Mouse (Mus musculus): ENCODE measurements around the gene Rnf135. TPM values are rescaled to one million over a fixed set of nuclear protein-coding genes. Genes with fewer than 3 reads are reported as not detected.

Rnf135 gene
- polyA plus RNA-seq, 1 experiment from 2014 or later: 5.0 TPM

GRCm38 (mm10) chr11:80150566-80150965 is 33.1 kb upstream of the Rnf135 start:
- DNase-seq (ENCODE audit: low spot score): no peak

DNA sequence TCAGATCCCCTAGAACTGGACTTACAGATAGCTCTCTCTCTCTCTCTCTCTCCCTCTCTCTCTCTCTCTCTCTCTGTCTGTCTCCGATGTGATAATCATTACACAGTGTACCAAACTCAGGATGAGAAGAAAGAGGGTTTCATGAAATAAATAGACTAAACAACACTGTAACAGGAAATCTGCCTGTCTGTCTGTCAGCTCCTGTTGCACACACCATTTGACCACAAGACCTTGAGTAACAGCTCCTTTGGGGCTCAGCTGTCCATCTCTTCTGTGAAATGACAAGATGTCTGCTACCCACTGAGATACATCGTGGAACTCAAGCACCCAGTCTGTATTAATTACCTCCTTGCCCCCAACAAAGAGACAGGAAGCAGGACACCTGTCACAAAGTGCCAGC is 32.1 kb upstream of the Rnf135 start:
- WGBS: 73% methylated on average over 2 of the region's 2 CpGs
- H3K27me3 ChIP-seq (ENCODE audit: low read depth, poor library complexity, severe bottlenecking): peaks cover 51% of the 10 kb centered on the region

More at GRCm38 (mm10) chr11:80150566-80150965, 33.1 kb upstream of the Rnf135 start:
- WGBS: 86% methylated on average over 5 of the region's 5 CpGs
- peaks cover 11% of the 10 kb centered on the region for H3K4me1 ChIP-seq
- no peaks in the 10 kb centered on the region for H3K36me3 ChIP-seq
- H3K27me3 ChIP-seq (ENCODE audit: low read depth, poor library complexity, severe bottlenecking): peaks cover 41% of the 10 kb centered on the region
- no peak overlapping the region for H3K27ac ChIP-seq
- H3K9me3 ChIP-seq (replicated peaks): no peaks in the 10 kb centered on the region
- H3K4me3 ChIP-seq: no peak overlapping the region

GRCm38 (mm10) chr11:80152376-80152775 is 31.3 kb upstream of the Rnf135 start:
- no peaks in the 10 kb centered on the region for H3K36me3 ChIP-seq
- no peak overlapping the region for H3K27ac ChIP-seq
- DNase-seq (ENCODE audit: low spot score): no peak
- H3K4me1 ChIP-seq: peaks cover 11% of the 10 kb centered on the region
- WGBS: 84% methylated on average over 8 of the region's 8 CpGs
- no peak overlapping the region for H3K4me3 ChIP-seq
- peaks cover 59% of the 10 kb centered on the region for H3K27me3 ChIP-seq (ENCODE audit: low read depth, poor library complexity, severe bottlenecking)
- no peaks in the 10 kb centered on the region for H3K9me3 ChIP-seq (replicated peaks)

More for the DNA sequence above, 32.1 kb upstream of the Rnf135 start:
- Histone ChIP-seq H3K27ac (no peak overlapping the region), H3K4me1 (peaks cover 11% of the 10 kb centered on the region), H3K4me3 (no peak overlapping the region), H3K36me3 (no peaks in the 10 kb centered on the region), H3K9me3 (replicated peaks) (no peaks in the 10 kb centered on the region)
- no peak for DNase-seq (ENCODE audit: low spot score)

- H3K4me3 ChIP-seq: peak within 1 kb of the TSS; percentile 59
- no peaks in the 10 kb centered on the region for H3K36me3 ChIP-seq
- 3% methylated on average over 47 of the region's 47 CpGs for WGBS
- peaks cover 11% of the 10 kb centered on the region for H3K4me1 ChIP-seq
- H3K27me3 ChIP-seq (ENCODE audit: low read depth, poor library complexity, severe bottlenecking): peaks cover 72% of the 10 kb centered on the region
- H3K9me3 ChIP-seq (replicated peaks): no peaks in the 10 kb centered on the region
- H3K27ac ChIP-seq: no peak within 1 kb of the TSS
- peak; percentile 80 for DNase-seq (ENCODE audit: low spot score)
These were observed 29.7 kb upstream of the Rnf135 start, which contains the start of gene Adap2 for GRCm38 (mm10) chr11:80153857-80154495. Adap2 (plus strand) TSS chr11:80154105.

DNA sequence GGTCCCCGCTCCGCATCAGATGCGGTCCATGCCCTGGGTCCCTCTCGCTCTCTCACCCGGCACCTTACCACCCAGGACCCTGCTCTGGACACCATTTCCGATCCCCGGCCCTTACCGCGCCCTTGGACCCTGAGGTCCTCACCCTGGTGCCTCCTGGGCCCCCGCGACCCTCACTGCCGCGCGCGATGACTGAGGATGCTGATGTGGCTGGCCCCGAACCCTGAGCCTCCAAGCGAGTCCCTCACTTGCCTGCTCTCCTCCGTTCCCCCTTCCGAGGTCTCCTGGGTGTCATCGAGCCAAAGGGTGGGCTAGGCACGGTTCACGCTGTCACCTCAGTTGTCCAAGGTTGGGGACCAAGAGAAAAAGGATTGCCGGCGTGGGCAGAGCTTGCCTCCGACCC is 29.1 kb upstream of the Rnf135 start:
- H3K4me1 ChIP-seq: peaks cover 11% of the 10 kb centered on the region
- no peak for DNase-seq (ENCODE audit: low spot score)
- 25% methylated on average over 25 of the region's 25 CpGs for WGBS
- no peaks in the 10 kb centered on the region for H3K9me3 ChIP-seq (replicated peaks)
- H3K4me3 ChIP-seq: peak overlapping the region; percentile 59
- H3K27ac ChIP-seq: no peak overlapping the region
- H3K36me3 ChIP-seq: no peaks in the 10 kb centered on the region
- peaks cover 75% of the 10 kb centered on the region for H3K27me3 ChIP-seq (ENCODE audit: low read depth, poor library complexity, severe bottlenecking)

GRCm38 (mm10) chr11:80155541-80155940 is 28.1 kb upstream of the Rnf135 start:
- 87% methylated on average over 8 of the region's 8 CpGs for WGBS
- Histone ChIP-seq H3K9me3 (replicated peaks) (no peaks in the 10 kb centered on the region), H3K4me1 (peaks cover 11% of the 10 kb centered on the region), H3K36me3 (no peaks in the 10 kb centered on the region), H3K27ac (no peak overlapping the region), H3K27me3 (ENCODE audit: low read depth, poor library complexity, severe bottlenecking) (peaks cover 75% of the 10 kb centered on the region), H3K4me3 (no peak overlapping the region)
- DNase-seq (ENCODE audit: low spot score): no peak

DNA sequence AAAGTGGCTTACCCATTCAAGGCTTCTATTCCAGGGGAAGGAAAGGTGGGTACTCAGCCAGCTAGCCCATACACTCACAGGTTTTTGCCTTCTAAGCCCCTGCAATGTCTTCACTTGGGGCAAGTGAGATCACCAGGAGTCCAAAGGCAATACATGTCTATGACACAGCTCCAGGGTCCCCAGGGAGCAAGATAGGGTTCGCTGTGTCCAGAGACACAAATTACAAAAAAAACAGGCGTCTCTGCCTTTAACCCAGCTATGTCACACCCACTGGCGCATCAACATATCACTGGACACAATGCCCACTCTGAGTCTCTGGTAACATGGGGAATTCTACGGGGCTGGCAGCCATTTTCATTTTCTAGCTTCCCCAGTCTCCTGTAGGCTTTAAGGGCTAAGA is 27.7 kb upstream of the Rnf135 start:
- Histone ChIP-seq H3K36me3 (no peaks in the 10 kb centered on the region), H3K27me3 (ENCODE audit: low read depth, poor library complexity, severe bottlenecking) (peaks cover 75% of the 10 kb centered on the region), H3K4me1 (peaks cover 11% of the 10 kb centered on the region), H3K27ac (no peak overlapping the region), H3K9me3 (replicated peaks) (no peaks in the 10 kb centered on the region), H3K4me3 (no peak overlapping the region)
- 81% methylated on average over 4 of the region's 4 CpGs for WGBS
- no peak for DNase-seq (ENCODE audit: low spot score)

- H3K9me3 ChIP-seq (replicated peaks): no peaks in the 10 kb centered on the region
- no peak overlapping the region for H3K27ac ChIP-seq
- 87% methylated on average over 4 of the region's 4 CpGs for WGBS
- no peaks in the 10 kb centered on the region for H3K36me3 ChIP-seq
- H3K4me3 ChIP-seq: no peak overlapping the region
- H3K4me1 ChIP-seq: peaks cover 11% of the 10 kb centered on the region
- H3K27me3 ChIP-seq (ENCODE audit: low read depth, poor library complexity, severe bottlenecking): peaks cover 71% of the 10 kb centered on the region
- no peak for DNase-seq (ENCODE audit: low spot score)
These were observed 26.8 kb upstream of the Rnf135 start for GRCm38 (mm10) chr11:80156841-80157240.

DNA sequence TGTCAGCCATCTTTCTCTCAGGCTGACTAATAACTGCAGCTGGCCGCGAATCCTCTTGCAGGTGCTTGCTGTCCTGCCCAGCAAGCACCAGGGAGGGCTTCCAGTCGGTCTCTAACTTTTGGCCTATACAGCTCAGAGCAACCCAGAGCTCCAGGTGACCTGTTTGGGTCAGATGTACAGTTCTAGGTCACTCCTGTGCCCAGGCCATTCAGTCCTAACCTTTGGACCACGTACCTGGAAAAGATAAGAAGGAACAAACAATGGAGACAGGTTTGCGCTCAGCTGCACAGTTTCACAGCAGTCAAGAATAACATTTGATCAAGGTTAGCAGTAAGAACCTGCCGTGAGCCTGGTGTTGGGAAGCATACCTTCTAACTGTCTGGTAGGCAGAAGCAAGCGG is 24.6 kb upstream of the Rnf135 start:
- no peaks in the 10 kb centered on the region for H3K36me3 ChIP-seq
- DNase-seq (ENCODE audit: low spot score): no peak
- H3K27me3 ChIP-seq (ENCODE audit: low read depth, poor library complexity, severe bottlenecking): peaks cover 49% of the 10 kb centered on the region
- 86% methylated on average over 7 of the region's 7 CpGs for WGBS
- H3K4me3 ChIP-seq: no peak overlapping the region
- H3K4me1 ChIP-seq: peaks cover 7% of the 10 kb centered on the region
- H3K9me3 ChIP-seq (replicated peaks): no peaks in the 10 kb centered on the region
- no peak overlapping the region for H3K27ac ChIP-seq

DNA sequence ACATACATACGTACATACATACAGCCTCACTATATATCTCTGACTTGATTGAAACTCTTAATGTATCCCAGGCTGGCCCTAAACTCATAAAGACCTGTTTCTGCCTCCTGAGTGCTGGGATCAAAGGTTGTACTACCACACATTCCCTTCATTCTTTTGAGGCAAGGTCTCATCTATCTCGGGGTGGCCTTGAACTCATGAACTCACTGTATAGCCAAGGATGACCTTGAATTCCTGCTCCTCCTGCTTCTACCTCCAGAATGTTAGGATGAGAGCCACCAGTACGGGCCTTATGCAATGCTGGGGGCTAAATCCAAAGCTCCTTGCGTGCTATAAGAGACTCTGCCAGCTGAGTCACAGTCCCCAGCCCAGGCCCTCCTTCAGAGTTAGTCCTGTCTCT is 22.6 kb upstream of the Rnf135 start:
- WGBS: 80% methylated on average over 4 of the region's 4 CpGs
- no peaks in the 10 kb centered on the region for H3K4me1 ChIP-seq
- no peak for DNase-seq (ENCODE audit: low spot score)
- no peak overlapping the region for H3K27ac ChIP-seq
- no peaks in the 10 kb centered on the region for H3K36me3 ChIP-seq
- no peaks in the 10 kb centered on the region for H3K9me3 ChIP-seq (replicated peaks)
- H3K4me3 ChIP-seq: no peak overlapping the region
- H3K27me3 ChIP-seq (ENCODE audit: low read depth, poor library complexity, severe bottlenecking): peaks cover 29% of the 10 kb centered on the region

- DNase-seq (ENCODE audit: low spot score): no peak
- 82% methylated on average over 7 of the region's 7 CpGs for WGBS
- no peaks in the 10 kb centered on the region for H3K4me1 ChIP-seq
- no peak overlapping the region for H3K4me3 ChIP-seq
- peaks cover 5% of the 10 kb centered on the region; the same call in 1 of the 2 replicates for H3K27me3 ChIP-seq (ENCODE audit: low read depth, poor library complexity, severe bottlenecking)
- no peak overlapping the region for H3K27ac ChIP-seq
- no peaks in the 10 kb centered on the region for H3K36me3 ChIP-seq
- H3K9me3 ChIP-seq (replicated peaks): no peaks in the 10 kb centered on the region; the same call in 1 of the 2 replicates
These were observed 20.1 kb upstream of the Rnf135 start for GRCm38 (mm10) chr11:80163362-80164116.

DNA sequence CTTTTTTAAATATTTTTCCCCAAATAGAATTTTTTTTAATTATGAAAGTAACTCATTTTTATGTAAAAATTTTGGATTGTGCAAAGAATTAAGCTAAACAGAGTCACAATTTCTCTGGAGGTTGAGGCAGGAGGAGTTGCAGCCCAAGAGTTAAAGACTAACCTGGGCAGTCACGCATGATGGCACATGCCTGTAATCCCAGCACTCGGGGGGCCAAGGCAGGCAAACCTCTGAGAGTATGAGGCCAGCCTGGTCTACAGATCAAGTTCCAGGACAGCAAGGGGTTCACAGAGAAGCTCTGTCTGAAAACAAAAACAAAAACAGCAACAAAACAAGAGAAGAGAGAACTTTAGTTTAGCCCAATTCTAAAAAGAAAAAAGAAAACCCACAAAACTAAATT is 19.4 kb upstream of the Rnf135 start:
- H3K27me3 ChIP-seq (ENCODE audit: low read depth, poor library complexity, severe bottlenecking): peaks cover under 1% of the 10 kb centered on the region; the same call in 1 of the 2 replicates
- H3K4me1 ChIP-seq: no peaks in the 10 kb centered on the region
- no peak overlapping the region for H3K27ac ChIP-seq
- H3K9me3 ChIP-seq (replicated peaks): no peaks in the 10 kb centered on the region; the same call in 1 of the 2 replicates
- 76% methylated on average over 2 of the region's 2 CpGs for whole genome bisulfite sequencing
- DNase-seq (ENCODE audit: low spot score): no peak
- H3K4me3 ChIP-seq: no peak overlapping the region
- no peaks in the 10 kb centered on the region for H3K36me3 ChIP-seq

- Histone ChIP-seq H3K27ac (no peak overlapping the region), H3K4me3 (no peak overlapping the region), H3K36me3 (no peaks in the 10 kb centered on the region), H3K9me3 (replicated peaks) (no peaks in the 10 kb centered on the region; the same call in 1 of the 2 replicates), H3K4me1 (no peaks in the 10 kb centered on the region), H3K27me3 (ENCODE audit: low read depth, poor library complexity, severe bottlenecking) (no peaks in the 10 kb centered on the region)
- 94% methylated on average over 9 of the region's 9 CpGs for WGBS
- DNase-seq (ENCODE audit: low spot score): no peak
These were observed 15.5 kb upstream of the Rnf135 start for GRCm38 (mm10) chr11:80168121-80168520.

Measured in limb, embryonic 10.5 days (tissue).